13 mouse cellular contexts compared by ENCODE assay signal in genomic region chr19:46975565-46975964, GRCm38 (mm10). TPM values are rescaled to one million over a fixed set of nuclear protein-coding genes. Genes with fewer than 3 reads are reported as not detected.
DNase-seq lines count a peak whose midpoint lies in the region.
"Had no signal": no experiment of that assay in that cellular context is flagged by ENCODE, and none has a peak within 500 bp of the region (broad histone marks: within the 10 kb centered on the region; RNA-seq: fewer than 3 reads in every experiment).

No protein-coding gene starts in this region.

- H3K4me3 ChIP-seq in forebrain, embryonic 10.5 days = no peak overlapping the region
- H3K4me3 ChIP-seq: limb, embryonic 15.5 days; midbrain, embryonic 13.5 days had no signal

- H3K9me3 ChIP-seq in forebrain, embryonic 10.5 days = no peaks in the 10 kb centered on the region
- H3K9me3 ChIP-seq: limb, embryonic 15.5 days; midbrain, embryonic 13.5 days had no signal

- intact Hi-C loops in heart, postnatal 36 days (cut with DNase I) = no loop called here

- peak; percentile 32 to 52 for DNase-seq in cerebellum, adult 18-20 months
- no peak for DNase-seq in cerebellum, adult 11 months
- peak; percentile 39 for DNase-seq in ovary, postnatal 36 days (ENCODE audit: low spot score)
- DNase-seq in ovary, postnatal 14 days (ENCODE audit: low spot score) = no peak
- DNase-seq in heart, postnatal 36 days = peak; percentile 51 to 65
- DNase-seq in forebrain, embryonic 10.5 days (ENCODE audit: extremely low spot score, low spot score) = no peak
- DNase-seq in spleen, postnatal 4 days (ENCODE audit: low spot score in 2 of 2) = no peak
- DNase-seq in right cerebral cortex, adult 2 months (ENCODE audit: low spot score in 2 of 2) = no peak
- DNase-seq: B cell, adult 2 months had no signal

- no peaks in the 10 kb centered on the region for H3K36me3 ChIP-seq in forebrain, embryonic 10.5 days (replicated peaks)
- H3K36me3 ChIP-seq: limb, embryonic 15.5 days; midbrain, embryonic 13.5 days had no signal

- H3K27me3 ChIP-seq in forebrain, embryonic 10.5 days (ENCODE audit: poor library complexity, severe bottlenecking) = no peaks in the 10 kb centered on the region
- H3K27me3 ChIP-seq: limb, embryonic 15.5 days; midbrain, embryonic 13.5 days had no signal

- peaks cover 22% of the 10 kb centered on the region for H3K4me1 ChIP-seq in forebrain, embryonic 10.5 days

- no peak overlapping the region for H3K27ac ChIP-seq in forebrain, embryonic 10.5 days
- H3K27ac ChIP-seq: limb, embryonic 15.5 days; midbrain, embryonic 13.5 days; stomach, postnatal 0 days had no signal

- 78% methylated on average over 4 of the region's 4 CpGs for WGBS in forebrain, embryonic 10.5 days

RNA-seq across cellular contexts. Expression of gene Ina, which starts 38.9 kb away (rescaled TPM):
- not detected for total RNA-seq in heart, postnatal 36 days (2021)
- 9.1 and 15.8 TPM in 2 replicates for polyA plus RNA-seq in forebrain, embryonic 10.5 days (2016; fragmentation: Nextera tagmentation; extraction: Ambion mirVana)
- total RNA-seq: granulocyte monocyte progenitor cell, adult 5-6 weeks had no signal

RNA-seq across cellular contexts. Expression of gene Nt5c2, which starts 39.4 kb away (rescaled TPM):
- total RNA-seq in heart, postnatal 36 days (2021) = 10 to 100 TPM; 59.6 to 61.2 TPM
- polyA plus RNA-seq in forebrain, embryonic 10.5 days (2016; fragmentation: Nextera tagmentation; extraction: Ambion mirVana) = 70.5 and 71.1 TPM in 2 replicates

Comparison
In these comparisons a context has a peak if more than half of its experiments do, and no peak if none do; other contexts are left out.
1. DNase-seq: peak in cerebellum, adult 18-20 months (2 of 2), ovary, postnatal 36 days (single experiment) and heart, postnatal 36 days (2 of 2); none in cerebellum, adult 11 months (single experiment), ovary, postnatal 14 days (single experiment), forebrain, embryonic 10.5 days (single experiment), spleen, postnatal 4 days (0 of 2) and right cerebral cortex, adult 2 months (0 of 2).